Mouse (Mus musculus): ENCODE results near the gene Cdk11b. TPM values are rescaled to one million over a fixed set of nuclear protein-coding genes. Genes with fewer than 3 reads are reported as not detected.
"Not testable (repeated sequence)": the region's sequence is repeated elsewhere in the genome, so short reads cannot be mapped to it uniquely, and the experiment has no call there.

The Cdk11b gene
- polyA plus RNA-seq, 1 experiment from 2014 or later, result 69.4 TPM

DNA sequence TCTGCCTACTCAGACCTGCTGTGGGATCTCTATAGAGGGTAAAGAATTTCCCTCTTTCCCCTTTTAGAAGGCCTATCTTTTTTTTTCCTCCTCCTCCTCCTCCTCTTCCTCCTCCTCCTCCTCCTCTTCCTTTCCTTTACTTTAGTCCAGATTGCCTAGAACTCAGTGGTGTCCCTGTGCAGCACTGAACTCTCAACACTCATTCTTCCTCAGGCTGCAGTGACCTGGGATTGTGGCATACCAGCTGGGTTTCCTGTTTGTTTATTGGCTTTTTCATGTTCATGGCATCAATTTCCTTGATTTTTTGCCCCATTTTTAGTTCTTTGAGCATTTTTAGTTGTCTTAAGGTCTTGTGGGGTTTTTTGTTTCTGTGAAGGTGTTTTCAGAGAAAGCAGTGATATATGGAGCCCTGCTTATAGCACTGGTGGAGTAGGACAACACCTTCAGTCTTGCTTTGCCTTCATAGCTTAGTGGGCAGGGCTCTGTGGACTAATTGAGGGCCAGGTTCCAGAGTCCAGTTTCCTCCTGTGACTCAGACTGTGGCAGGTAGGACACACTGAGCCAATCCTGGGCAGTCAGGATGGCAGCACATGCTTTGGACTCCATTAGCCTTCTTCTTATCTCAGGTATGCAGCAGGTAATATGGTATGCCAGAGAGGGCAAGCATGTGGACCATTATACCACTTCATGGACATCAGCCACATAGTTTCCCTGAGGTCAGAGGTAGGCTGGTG, 11.3 kb downstream of the Cdk11b start:
- H3K9ac ChIP-seq (ENCODE audit: low read length), result no peak overlapping the region
- H3K27me3 ChIP-seq (ENCODE audit: control insufficient read depth, insufficient read depth, low read length), result no peaks in the 10 kb centered on the region
- no peak overlapping the region for H3K27ac ChIP-seq (replicated peaks; ENCODE audit: low read depth, low read length)
- H3K4me3 ChIP-seq (ENCODE audit: low read depth, low read length), result no peak overlapping the region
- ATAC-seq (ENCODE audit: insufficient number of reproducible peaks, low FRiP score, low TSS enrichment, low read depth), result no peak
- no peaks in the 10 kb centered on the region for H3K9me3 ChIP-seq (ENCODE audit: control insufficient read depth, low read length)
- H3K4me1 ChIP-seq (ENCODE audit: control insufficient read depth, insufficient read depth, low read length), result no peaks in the 10 kb centered on the region
- no peak overlapping the region for H3K4me2 ChIP-seq (ENCODE audit: low read depth, severe bottlenecking)
- DNase-seq (ENCODE audit: low spot score), result no peak
- H3K36me3 ChIP-seq (ENCODE audit: control insufficient read depth, insufficient read depth, low read length), result peaks cover 34% of the 10 kb centered on the region

- H3K27me3 ChIP-seq (ENCODE audit: control insufficient read depth, insufficient read depth, low read length), result no peaks in the 10 kb centered on the region
- no peaks in the 10 kb centered on the region for H3K4me1 ChIP-seq (ENCODE audit: control insufficient read depth, insufficient read depth, low read length)
- no peak overlapping the region for H3K9ac ChIP-seq (ENCODE audit: low read length)
- no peak for ATAC-seq (ENCODE audit: insufficient number of reproducible peaks, low FRiP score, low TSS enrichment, low read depth)
- DNase-seq (ENCODE audit: low spot score), result no peak
- no peak overlapping the region for H3K4me3 ChIP-seq (ENCODE audit: low read depth, low read length)
- no peak overlapping the region for H3K4me2 ChIP-seq (ENCODE audit: low read depth, severe bottlenecking)
- no peaks in the 10 kb centered on the region for H3K9me3 ChIP-seq (ENCODE audit: control insufficient read depth, low read length)
- H3K27ac ChIP-seq (replicated peaks; ENCODE audit: low read depth, low read length), result no peak overlapping the region
- WGBS, result 91% methylated on average over 1 of the region's 1 CpGs
- peaks cover 44% of the 10 kb centered on the region for H3K36me3 ChIP-seq (ENCODE audit: control insufficient read depth, insufficient read depth, low read length)
Measured at GRCm38 (mm10) chr4:155643531-155643930, 18.9 kb downstream of the Cdk11b start.

DNA sequence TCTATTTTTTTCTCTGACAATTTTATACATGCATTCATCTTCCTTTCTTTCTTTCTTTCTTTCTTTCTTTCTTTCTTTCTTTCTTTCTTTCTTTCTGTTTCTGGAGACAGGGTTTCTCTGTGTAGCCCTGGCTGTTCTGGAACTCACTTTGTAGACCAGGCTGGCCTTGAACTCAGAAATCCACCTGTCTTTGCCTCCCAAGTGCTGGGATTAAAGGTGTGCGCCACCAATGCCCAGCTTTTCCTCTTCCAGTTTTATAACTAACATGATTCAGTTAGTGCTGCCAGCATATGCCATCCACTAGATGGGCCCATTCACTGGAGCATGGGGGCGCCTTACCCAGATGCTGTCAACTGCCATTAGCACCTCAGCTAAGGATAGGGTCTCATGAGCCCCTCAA, 20.7 kb downstream of the Cdk11b start, which contains the start of gene Gm10563:
Gm10563 (minus strand) TSS at position 101 of the 400 bp plus-strand sequence.
- H3K4me1 ChIP-seq (ENCODE audit: control insufficient read depth, insufficient read depth, low read length); DNase-seq (ENCODE audit: low spot score); H3K4me3 ChIP-seq (ENCODE audit: low read depth, low read length); H3K27me3 ChIP-seq (ENCODE audit: control insufficient read depth, insufficient read depth, low read length); H3K27ac ChIP-seq (replicated peaks; ENCODE audit: low read depth, low read length); H3K9me3 ChIP-seq (ENCODE audit: control insufficient read depth, low read length); ATAC-seq (ENCODE audit: insufficient number of reproducible peaks, low FRiP score, low TSS enrichment, low read depth); H3K9ac ChIP-seq (ENCODE audit: low read length); H3K4me2 ChIP-seq (ENCODE audit: low read depth, severe bottlenecking): not testable (repeated sequence)
- H3K36me3 ChIP-seq (ENCODE audit: control insufficient read depth, insufficient read depth, low read length), result peaks cover 47% of the 10 kb centered on the region
- 95% methylated on average over 2 of the region's 2 CpGs for whole genome bisulfite sequencing

- H3K36me3 ChIP-seq (ENCODE audit: control insufficient read depth, insufficient read depth, low read length), result peaks cover 47% of the 10 kb centered on the region
- H3K9ac ChIP-seq (ENCODE audit: low read length), result no peak overlapping the region
- WGBS, result 94% methylated on average over 5 of the region's 5 CpGs
Measured at GRCm38 (mm10) chr4:155645721-155646120, 21.1 kb downstream of the Cdk11b start.

GRCm38 (mm10) chr4:155649355-155649754, 24.7 kb downstream of the Cdk11b start:
- Histone ChIP-seq H3K9ac (ENCODE audit: low read length) (no peak overlapping the region), H3K4me2 (ENCODE audit: low read depth, severe bottlenecking) (no peak overlapping the region), H3K4me1 (ENCODE audit: control insufficient read depth, insufficient read depth, low read length) (peaks cover 21% of the 10 kb centered on the region), H3K27ac (replicated peaks; ENCODE audit: low read depth, low read length) (no peak overlapping the region), H3K4me3 (ENCODE audit: low read depth, low read length) (no peak overlapping the region), H3K9me3 (ENCODE audit: control insufficient read depth, low read length) (no peaks in the 10 kb centered on the region), H3K36me3 (ENCODE audit: control insufficient read depth, insufficient read depth, low read length) (peaks cover 29% of the 10 kb centered on the region), H3K27me3 (ENCODE audit: control insufficient read depth, insufficient read depth, low read length) (peaks cover 26% of the 10 kb centered on the region)
- no peak for DNase-seq (ENCODE audit: low spot score)
- no peak for ATAC-seq (ENCODE audit: insufficient number of reproducible peaks, low FRiP score, low TSS enrichment, low read depth)
- 94% methylated on average over 11 of the region's 11 CpGs for WGBS

More at GRCm38 (mm10) chr4:155645721-155646120, 21.1 kb downstream of the Cdk11b start:
- no peak for ATAC-seq (ENCODE audit: insufficient number of reproducible peaks, low FRiP score, low TSS enrichment, low read depth)
- no peak overlapping the region for H3K4me2 ChIP-seq (ENCODE audit: low read depth, severe bottlenecking)
- no peaks in the 10 kb centered on the region for H3K4me1 ChIP-seq (ENCODE audit: control insufficient read depth, insufficient read depth, low read length)
- H3K27ac ChIP-seq (replicated peaks; ENCODE audit: low read depth, low read length), result no peak overlapping the region
- no peaks in the 10 kb centered on the region for H3K27me3 ChIP-seq (ENCODE audit: control insufficient read depth, insufficient read depth, low read length)
- no peaks in the 10 kb centered on the region for H3K9me3 ChIP-seq (ENCODE audit: control insufficient read depth, low read length)
- no peak overlapping the region for H3K4me3 ChIP-seq (ENCODE audit: low read depth, low read length)
- DNase-seq (ENCODE audit: low spot score), result no peak

DNA sequence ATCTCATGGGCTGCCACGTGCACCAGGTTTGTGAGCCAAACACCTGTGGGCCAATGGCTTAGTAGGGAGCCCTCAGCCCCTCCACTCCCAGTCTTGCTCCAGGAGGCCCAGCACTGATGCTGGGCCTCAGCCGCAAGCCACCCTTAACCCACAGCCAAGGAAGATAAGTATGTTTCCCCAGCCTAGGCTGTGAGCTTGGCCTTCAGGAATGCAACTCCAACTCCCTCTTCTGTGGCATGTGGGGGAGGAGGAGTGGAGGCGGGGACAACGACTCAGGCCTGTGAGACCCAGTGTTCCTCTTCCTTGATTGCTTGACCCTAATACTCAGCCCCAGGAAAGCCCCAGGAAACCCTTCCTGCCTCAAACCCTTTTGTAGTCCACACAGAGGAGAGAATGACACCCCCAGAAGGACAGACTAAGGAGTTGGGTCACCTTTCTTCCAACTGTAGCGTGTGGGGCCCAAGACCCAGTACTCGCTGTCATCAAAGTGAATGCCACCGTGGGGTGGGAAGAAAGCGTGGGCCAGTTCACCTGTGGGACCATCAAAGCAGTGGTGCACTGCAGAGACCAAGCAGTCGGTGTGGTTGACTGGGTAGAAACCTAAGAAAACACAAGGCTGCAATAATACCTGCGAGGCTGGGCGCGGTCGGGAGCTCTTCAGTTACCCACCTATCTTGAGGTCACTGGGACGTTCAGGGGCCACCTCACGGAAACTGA, 27.1 kb downstream of the Cdk11b start:
- H3K4me2 ChIP-seq (ENCODE audit: low read depth, severe bottlenecking), result peak overlapping the region; percentile 77; the same call in 1 of the 2 replicates
- peaks cover 29% of the 10 kb centered on the region for H3K36me3 ChIP-seq (ENCODE audit: control insufficient read depth, insufficient read depth, low read length)
- H3K4me3 ChIP-seq (ENCODE audit: low read depth, low read length), result no peak overlapping the region; the same call in 1 of the 2 replicates
- ATAC-seq (ENCODE audit: insufficient number of reproducible peaks, low FRiP score, low TSS enrichment, low read depth) (no peak), DNase-seq (ENCODE audit: low spot score) (no peak)
- peaks cover 30% of the 10 kb centered on the region for H3K4me1 ChIP-seq (ENCODE audit: control insufficient read depth, insufficient read depth, low read length)
- H3K27ac ChIP-seq (replicated peaks; ENCODE audit: low read depth, low read length), result no peak overlapping the region
- H3K9ac ChIP-seq (ENCODE audit: low read length), result no peak overlapping the region
- H3K9me3 ChIP-seq (ENCODE audit: control insufficient read depth, low read length), result no peaks in the 10 kb centered on the region
- H3K27me3 ChIP-seq (ENCODE audit: control insufficient read depth, insufficient read depth, low read length), result peaks cover 41% of the 10 kb centered on the region
- WGBS, result 67% methylated on average over 15 of the region's 15 CpGs

DNA sequence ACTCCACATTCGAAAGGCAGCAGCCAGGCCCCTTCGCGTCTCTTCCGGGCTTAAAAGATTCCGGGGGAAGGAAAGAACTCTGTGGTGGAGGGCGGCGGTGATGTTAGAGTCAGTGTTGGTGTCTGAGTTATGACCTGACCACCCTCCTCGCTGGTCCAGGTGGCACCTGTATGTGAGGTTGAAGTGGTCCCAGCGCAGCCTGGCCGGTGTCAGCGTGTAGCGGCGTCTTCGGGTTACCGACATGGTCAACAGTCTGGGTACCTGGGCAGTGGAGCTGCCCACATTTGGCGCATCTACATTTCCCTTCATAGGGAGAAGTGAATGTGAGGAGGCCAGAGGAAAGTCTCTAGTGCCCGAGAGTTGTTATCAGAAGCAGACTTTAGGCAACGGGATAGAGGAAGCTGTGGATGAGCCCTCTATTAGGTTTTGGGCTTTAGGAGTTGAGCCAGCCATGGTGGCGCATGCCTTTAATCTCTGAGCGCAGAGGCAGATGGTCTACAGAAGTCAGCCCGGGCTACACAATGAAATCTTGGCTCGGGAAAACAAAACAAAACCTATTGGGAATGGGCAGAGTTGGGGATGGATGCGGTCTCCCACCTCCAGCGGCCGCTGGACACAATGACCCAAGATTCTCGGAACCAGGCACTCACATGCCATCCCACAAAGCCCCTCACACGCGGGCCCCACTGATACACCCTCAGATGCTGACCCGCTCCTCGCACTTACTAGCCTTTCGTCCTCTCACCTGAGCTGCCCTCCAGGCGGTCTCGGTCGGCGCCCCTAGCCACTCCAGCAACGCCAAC, 27.8 kb downstream of the Cdk11b start:
- WGBS, result 17% methylated on average over 36 of the region's 36 CpGs
- no peak for ATAC-seq (ENCODE audit: insufficient number of reproducible peaks, low FRiP score, low TSS enrichment, low read depth)
- H3K27me3 ChIP-seq (ENCODE audit: control insufficient read depth, insufficient read depth, low read length), result peaks cover 41% of the 10 kb centered on the region
- H3K4me2 ChIP-seq (ENCODE audit: low read depth, severe bottlenecking), result peak overlapping the region; percentile 77
- no peaks in the 10 kb centered on the region for H3K9me3 ChIP-seq (ENCODE audit: control insufficient read depth, low read length)
- H3K4me3 ChIP-seq (ENCODE audit: low read depth, low read length), result peak overlapping the region; percentile 38
- H3K36me3 ChIP-seq (ENCODE audit: control insufficient read depth, insufficient read depth, low read length), result peaks cover 27% of the 10 kb centered on the region
- peaks cover 30% of the 10 kb centered on the region for H3K4me1 ChIP-seq (ENCODE audit: control insufficient read depth, insufficient read depth, low read length)
- peak; percentile 34 for DNase-seq (ENCODE audit: low spot score)
- H3K27ac ChIP-seq (replicated peaks; ENCODE audit: low read depth, low read length), result no peak overlapping the region
- peak overlapping the region; percentile 73 for H3K9ac ChIP-seq (ENCODE audit: low read length)

DNA sequence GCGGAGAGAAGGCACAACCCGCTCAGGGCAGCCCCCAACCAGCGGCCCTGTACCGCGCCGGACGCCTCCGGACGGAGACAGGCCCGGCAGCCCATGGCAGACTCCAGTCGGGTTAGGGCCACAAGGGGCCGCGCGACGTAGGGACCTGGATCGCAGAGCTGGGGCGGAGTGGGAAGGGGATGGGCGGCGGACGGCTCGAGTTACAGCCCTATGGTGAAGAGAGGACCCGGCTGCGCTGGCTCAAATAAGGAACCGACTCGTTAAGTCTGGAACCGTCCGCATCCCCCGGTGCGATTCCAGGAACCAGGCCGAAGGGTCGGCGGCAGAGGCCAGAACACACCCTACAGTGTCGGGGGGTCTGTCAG, 28.4 kb downstream of the Cdk11b start, which contains the start of gene Mmp23:
Mmp23 (minus strand) TSS at position 299 of the 365 bp plus-strand sequence.
- WGBS, result under 1% methylated on average over 33 of the region's 33 CpGs
- Histone ChIP-seq H3K36me3 (ENCODE audit: control insufficient read depth, insufficient read depth, low read length) (peaks cover 22% of the 10 kb centered on the region), H3K27ac (replicated peaks; ENCODE audit: low read depth, low read length) (no peak within 1 kb of the TSS)

More for the DNA sequence above, 28.4 kb downstream of the Cdk11b start, which contains the start of gene Mmp23:
- peak; percentile 83 for DNase-seq (ENCODE audit: low spot score)
- peak within 1 kb of the TSS; percentile 38 for H3K4me3 ChIP-seq (ENCODE audit: low read depth, low read length)
- peak; percentile 50 for ATAC-seq (ENCODE audit: insufficient number of reproducible peaks, low FRiP score, low TSS enrichment, low read depth)
- H3K9me3 ChIP-seq (ENCODE audit: control insufficient read depth, low read length), result no peaks in the 10 kb centered on the region
- peak within 1 kb of the TSS; percentile 73 for H3K9ac ChIP-seq (ENCODE audit: low read length)
- peak within 1 kb of the TSS; percentile 77 for H3K4me2 ChIP-seq (ENCODE audit: low read depth, severe bottlenecking)
- peaks cover 30% of the 10 kb centered on the region for H3K4me1 ChIP-seq (ENCODE audit: control insufficient read depth, insufficient read depth, low read length)
- H3K27me3 ChIP-seq (ENCODE audit: control insufficient read depth, insufficient read depth, low read length), result peaks cover 41% of the 10 kb centered on the region

Measured in limb, embryonic 11.5 days (tissue).